Mouse (Mus musculus): Measurements from ENCODE around the gene Jazf1. TPM values are rescaled to one million over a fixed set of nuclear protein-coding genes. Genes with fewer than 3 reads are reported as not detected.

Jazf1 gene
- polyA plus RNA-seq, 1 experiment from 2014 or later = 59.3 TPM

DNA sequence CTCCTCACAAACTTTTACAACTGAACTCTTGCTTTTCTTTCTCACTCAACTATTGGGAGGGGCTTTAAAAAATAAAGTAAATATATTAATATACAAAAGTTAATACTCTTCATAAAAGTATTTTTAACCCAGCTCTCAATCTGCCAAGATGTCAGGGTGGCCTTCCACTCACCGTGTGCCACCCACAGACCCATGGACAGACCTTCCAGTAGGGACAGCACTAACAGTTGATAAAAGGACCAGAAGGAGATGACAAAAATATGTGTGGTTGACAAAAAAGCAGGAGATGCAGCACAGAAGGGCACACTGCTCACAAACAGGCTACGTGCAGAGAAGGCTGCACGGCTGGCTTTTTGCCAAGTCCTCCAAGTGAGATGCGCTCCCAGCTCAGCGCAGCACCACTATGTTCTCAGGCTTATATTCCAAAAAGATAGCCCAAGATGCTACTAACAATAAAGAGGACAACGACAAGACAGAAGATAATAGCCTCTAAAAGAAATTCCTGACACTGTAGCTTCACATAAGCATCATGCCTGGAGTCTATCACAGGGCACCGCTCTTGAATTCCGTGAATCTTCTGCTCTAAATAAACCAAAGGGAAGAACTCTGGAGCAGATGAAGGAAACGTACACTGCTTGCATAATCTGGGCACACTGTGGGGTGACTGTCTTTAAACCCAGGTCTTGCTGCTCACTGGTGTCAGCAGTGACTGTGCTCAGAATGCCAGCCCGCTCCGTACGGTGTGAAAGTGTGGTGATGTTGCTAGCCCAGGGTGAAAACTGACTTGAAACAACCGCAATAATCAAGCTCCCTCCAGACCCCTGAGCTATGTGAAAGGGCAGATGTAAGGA, 104.4 kb downstream of the Jazf1 start:
- H3K4me2 ChIP-seq (ENCODE audit: low read length) = no peak overlapping the region
- no peak overlapping the region for H3K27ac ChIP-seq (ENCODE audit: low read length)
- ATAC-seq = no peak

GRCm38 (mm10) chr6:52963430-52963732, 105.0 kb downstream of the Jazf1 start:
- H3K9ac ChIP-seq (ENCODE audit: low read depth, low read length) = no peak overlapping the region
- ATAC-seq = peak; percentile 37
- peaks cover 13% of the 10 kb centered on the region for H3K4me1 ChIP-seq (ENCODE audit: control insufficient read depth, insufficient read depth, low read length)
- no peaks in the 10 kb centered on the region for H3K9me3 ChIP-seq (replicated peaks; ENCODE audit: control insufficient read depth, low read length, poor library complexity, severe bottlenecking)
- no peak overlapping the region for H3K27ac ChIP-seq (ENCODE audit: low read length)
- H3K27me3 ChIP-seq (ENCODE audit: control insufficient read depth, insufficient read depth, low read depth, low read length) = no peaks in the 10 kb centered on the region
- no peak overlapping the region for H3K4me2 ChIP-seq (ENCODE audit: low read length)
- H3K4me3 ChIP-seq (ENCODE audit: low read depth, low read length) = no peak overlapping the region
- no peaks in the 10 kb centered on the region for H3K36me3 ChIP-seq (ENCODE audit: control insufficient read depth, insufficient read depth, low read length)
- 54% methylated on average over 6 of the region's 6 CpGs for WGBS

More for the DNA sequence above, 104.4 kb downstream of the Jazf1 start:
- Histone ChIP-seq H3K9me3 (replicated peaks; ENCODE audit: control insufficient read depth, low read length, poor library complexity, severe bottlenecking) (no peaks in the 10 kb centered on the region), H3K36me3 (ENCODE audit: control insufficient read depth, insufficient read depth, low read length) (no peaks in the 10 kb centered on the region), H3K4me1 (ENCODE audit: control insufficient read depth, insufficient read depth, low read length) (peaks cover 13% of the 10 kb centered on the region), H3K9ac (ENCODE audit: low read depth, low read length) (no peak overlapping the region), H3K4me3 (ENCODE audit: low read depth, low read length) (no peak overlapping the region), H3K27me3 (ENCODE audit: control insufficient read depth, insufficient read depth, low read depth, low read length) (no peaks in the 10 kb centered on the region)
- WGBS = 52% methylated on average over 13 of the region's 13 CpGs

GRCm38 (mm10) chr6:52962600-52963429, 105.6 kb downstream of the Jazf1 start:
- no peak overlapping the region for H3K9ac ChIP-seq (ENCODE audit: low read depth, low read length)
- no peak overlapping the region for H3K4me3 ChIP-seq (ENCODE audit: low read depth, low read length)
- 62% methylated on average over 4 of the region's 4 CpGs for WGBS
- no peak for ATAC-seq
- H3K27ac ChIP-seq (ENCODE audit: low read length) = no peak overlapping the region
- no peaks in the 10 kb centered on the region for H3K27me3 ChIP-seq (ENCODE audit: control insufficient read depth, insufficient read depth, low read depth, low read length)
- peaks cover 13% of the 10 kb centered on the region for H3K4me1 ChIP-seq (ENCODE audit: control insufficient read depth, insufficient read depth, low read length)
- no peaks in the 10 kb centered on the region for H3K9me3 ChIP-seq (replicated peaks; ENCODE audit: control insufficient read depth, low read length, poor library complexity, severe bottlenecking)
- no peak overlapping the region for H3K4me2 ChIP-seq (ENCODE audit: low read length)
- no peaks in the 10 kb centered on the region for H3K36me3 ChIP-seq (ENCODE audit: control insufficient read depth, insufficient read depth, low read length)

DNA sequence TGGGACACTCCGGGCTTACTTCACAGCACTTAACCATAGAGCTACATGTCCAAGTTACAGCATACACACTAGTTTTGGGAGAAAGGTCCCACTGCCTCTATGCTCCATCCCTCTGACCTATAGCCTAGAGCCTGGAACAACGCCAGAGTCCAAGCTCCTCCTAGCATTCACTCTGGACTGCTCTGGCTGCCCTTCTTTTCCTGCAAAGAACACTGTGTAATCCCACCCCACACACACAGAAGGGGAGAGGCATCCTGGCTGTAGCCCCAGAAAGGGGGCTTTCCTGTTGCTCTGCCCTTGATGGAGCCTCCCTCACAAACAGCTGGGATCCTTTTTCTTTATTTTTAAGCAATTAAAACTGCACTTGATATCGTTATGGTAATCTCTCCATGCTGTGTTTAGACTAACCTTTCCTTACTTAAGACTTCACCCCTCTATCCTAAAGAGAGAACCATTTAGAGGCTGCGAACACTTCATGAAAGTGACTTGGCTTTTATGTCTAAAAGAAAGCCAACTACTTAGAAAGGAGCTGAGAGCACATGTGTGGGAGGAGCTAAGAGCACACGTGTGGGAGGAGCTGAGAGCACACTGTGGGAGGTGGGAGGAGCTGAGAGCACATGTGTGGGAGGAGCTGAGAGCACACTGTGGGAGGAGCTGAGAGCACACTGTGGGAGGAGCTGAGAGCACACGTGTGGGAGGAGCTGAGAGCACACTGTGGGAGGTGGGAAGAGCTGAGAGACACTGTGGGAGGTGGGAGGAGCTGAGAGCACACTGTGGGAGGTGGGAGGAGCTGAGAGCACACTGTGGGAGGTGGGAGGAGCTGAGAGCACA, 106.6 kb downstream of the Jazf1 start:
- 67% methylated on average over 6 of the region's 6 CpGs for WGBS
- Histone ChIP-seq H3K9me3 (replicated peaks; ENCODE audit: control insufficient read depth, low read length, poor library complexity, severe bottlenecking) (no peaks in the 10 kb centered on the region), H3K27ac (ENCODE audit: low read length) (no peak overlapping the region), H3K4me1 (ENCODE audit: control insufficient read depth, insufficient read depth, low read length) (peaks cover 11% of the 10 kb centered on the region), H3K4me3 (ENCODE audit: low read depth, low read length) (no peak overlapping the region), H3K4me2 (ENCODE audit: low read length) (no peak overlapping the region), H3K9ac (ENCODE audit: low read depth, low read length) (no peak overlapping the region), H3K27me3 (ENCODE audit: control insufficient read depth, insufficient read depth, low read depth, low read length) (no peaks in the 10 kb centered on the region), H3K36me3 (ENCODE audit: control insufficient read depth, insufficient read depth, low read length) (no peaks in the 10 kb centered on the region)
- no peak for ATAC-seq

GRCm38 (mm10) chr6:52957730-52958129, 110.7 kb downstream of the Jazf1 start:
- Histone ChIP-seq H3K36me3 (ENCODE audit: control insufficient read depth, insufficient read depth, low read length) (no peaks in the 10 kb centered on the region), H3K9ac (ENCODE audit: low read depth, low read length) (no peak overlapping the region), H3K4me1 (ENCODE audit: control insufficient read depth, insufficient read depth, low read length) (peaks cover under 1% of the 10 kb centered on the region; the same call in 1 of the 2 replicates), H3K27ac (ENCODE audit: low read length) (no peak overlapping the region), H3K4me2 (ENCODE audit: low read length) (no peak overlapping the region), H3K9me3 (replicated peaks; ENCODE audit: control insufficient read depth, low read length, poor library complexity, severe bottlenecking) (no peaks in the 10 kb centered on the region), H3K27me3 (ENCODE audit: control insufficient read depth, insufficient read depth, low read depth, low read length) (no peaks in the 10 kb centered on the region), H3K4me3 (ENCODE audit: low read depth, low read length) (no peak overlapping the region)
- ATAC-seq = no peak
- WGBS = 8% methylated on average over 4 of the region's 4 CpGs

DNA sequence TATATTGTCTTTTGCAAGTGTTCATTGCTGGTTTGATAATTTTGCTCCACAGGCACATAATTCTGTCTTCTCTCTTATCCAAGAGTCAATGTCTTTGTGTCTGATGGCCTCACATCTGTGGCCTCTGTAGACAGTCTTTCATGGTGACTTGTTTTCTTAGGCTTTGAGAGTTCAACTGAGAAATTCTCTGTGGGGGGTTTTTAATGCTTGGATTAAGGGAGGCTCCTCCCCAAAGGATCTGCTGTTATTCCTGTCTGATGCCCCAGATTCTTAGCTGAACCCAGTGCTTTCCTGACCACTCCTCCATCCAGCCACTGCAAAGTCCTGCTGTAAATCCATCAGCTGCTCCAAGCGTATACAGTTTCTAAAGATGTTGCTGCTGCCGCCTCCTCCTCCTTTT, 112.3 kb downstream of the Jazf1 start:
- H3K27me3 ChIP-seq (ENCODE audit: control insufficient read depth, insufficient read depth, low read depth, low read length) = no peaks in the 10 kb centered on the region
- no peak overlapping the region for H3K4me2 ChIP-seq (ENCODE audit: low read length)
- no peaks in the 10 kb centered on the region for H3K9me3 ChIP-seq (replicated peaks; ENCODE audit: control insufficient read depth, low read length, poor library complexity, severe bottlenecking)
- H3K4me3 ChIP-seq (ENCODE audit: low read depth, low read length) = no peak overlapping the region
- no peak overlapping the region for H3K27ac ChIP-seq (ENCODE audit: low read length)
- no peak overlapping the region for H3K9ac ChIP-seq (ENCODE audit: low read depth, low read length)
- peaks cover 5% of the 10 kb centered on the region for H3K4me1 ChIP-seq (ENCODE audit: control insufficient read depth, insufficient read depth, low read length)
- no peak for ATAC-seq
- H3K36me3 ChIP-seq (ENCODE audit: control insufficient read depth, insufficient read depth, low read length) = no peaks in the 10 kb centered on the region
- WGBS = 65% methylated on average over 2 of the region's 2 CpGs

- Histone ChIP-seq H3K4me3 (ENCODE audit: low read depth, low read length) (no peak overlapping the region), H3K27ac (ENCODE audit: low read length) (no peak overlapping the region), H3K9me3 (replicated peaks; ENCODE audit: control insufficient read depth, low read length, poor library complexity, severe bottlenecking) (no peaks in the 10 kb centered on the region), H3K4me2 (ENCODE audit: low read length) (no peak overlapping the region), H3K4me1 (ENCODE audit: control insufficient read depth, insufficient read depth, low read length) (peaks cover 5% of the 10 kb centered on the region), H3K27me3 (ENCODE audit: control insufficient read depth, insufficient read depth, low read depth, low read length) (no peaks in the 10 kb centered on the region), H3K36me3 (ENCODE audit: control insufficient read depth, insufficient read depth, low read length) (no peaks in the 10 kb centered on the region), H3K9ac (ENCODE audit: low read depth, low read length) (no peak overlapping the region)
- WGBS = 82% methylated on average over 2 of the region's 2 CpGs
- ATAC-seq = no peak
Observed at GRCm38 (mm10) chr6:52955304-52955703, 113.1 kb downstream of the Jazf1 start.

- ATAC-seq = no peak
- H3K9me3 ChIP-seq (replicated peaks; ENCODE audit: control insufficient read depth, low read length, poor library complexity, severe bottlenecking) = no peaks in the 10 kb centered on the region
- H3K27me3 ChIP-seq (ENCODE audit: control insufficient read depth, insufficient read depth, low read depth, low read length) = no peaks in the 10 kb centered on the region
- H3K27ac ChIP-seq (ENCODE audit: low read length) = no peak overlapping the region
- no peak overlapping the region for H3K4me2 ChIP-seq (ENCODE audit: low read length)
- WGBS = 94% methylated on average over 3 of the region's 3 CpGs
- H3K4me3 ChIP-seq (ENCODE audit: low read depth, low read length) = no peak overlapping the region
- H3K4me1 ChIP-seq (ENCODE audit: control insufficient read depth, insufficient read depth, low read length) = peaks cover 5% of the 10 kb centered on the region
- H3K36me3 ChIP-seq (ENCODE audit: control insufficient read depth, insufficient read depth, low read length) = no peaks in the 10 kb centered on the region
- H3K9ac ChIP-seq (ENCODE audit: low read depth, low read length) = no peak overlapping the region
Observed at GRCm38 (mm10) chr6:52954861-52955260, 113.6 kb downstream of the Jazf1 start.
